Mouse (Mus musculus) adrenal gland, postnatal 10 days (tissue): ENCODE data around the gene Gm10234. TPM values are rescaled to one million over a fixed set of nuclear protein-coding genes. Genes with fewer than 3 reads are reported as not detected.

ENCODE experiments used
- DNase-seq: peaks from one replicate; pipeline ENCODE4 v3.0.0; 2021; ENCODE audit warnings: mixed read lengths
- long read RNA-seq, 2 experiments: library from polyadenylated mRNA; stranded (forward); transcript quantifications; one replicate each; pipeline ENCODE4 v2.0.0; 2021
- total RNA-seq, 2 experiments: library from RNA; stranded (reverse); gene quantifications; 2 replicates each; pipeline ENCODE4 v1.2.3; 2021

Gene Gm10234
- total RNA-seq = not detected
- long read RNA-seq, experiment 1 = 0 reads
- long read RNA-seq, experiment 2 = 0 reads

DNA sequence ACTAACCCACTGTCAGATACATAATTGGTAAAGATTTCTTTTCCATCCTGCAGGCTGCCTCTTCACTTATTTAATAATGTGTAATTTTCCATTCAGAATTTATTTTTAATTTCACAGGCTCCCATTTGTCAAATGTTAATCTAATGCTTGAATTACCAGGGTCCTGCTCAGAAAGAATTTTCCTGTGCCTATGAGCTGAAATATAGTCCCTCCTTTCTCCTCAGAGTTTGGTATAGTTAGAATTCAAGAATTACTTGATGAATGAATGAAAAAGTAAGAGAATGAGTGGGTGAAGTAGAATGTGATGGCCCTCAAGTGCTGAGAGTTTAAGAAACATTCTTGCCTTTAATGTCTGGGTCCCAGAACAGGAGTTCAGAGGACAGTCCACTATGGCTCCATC, at the start of gene Gm10234:
TSS of gene Gm10234 (plus strand) at position 301 of the 400 bp plus-strand sequence.
- DNase-seq = no peak

DNA sequence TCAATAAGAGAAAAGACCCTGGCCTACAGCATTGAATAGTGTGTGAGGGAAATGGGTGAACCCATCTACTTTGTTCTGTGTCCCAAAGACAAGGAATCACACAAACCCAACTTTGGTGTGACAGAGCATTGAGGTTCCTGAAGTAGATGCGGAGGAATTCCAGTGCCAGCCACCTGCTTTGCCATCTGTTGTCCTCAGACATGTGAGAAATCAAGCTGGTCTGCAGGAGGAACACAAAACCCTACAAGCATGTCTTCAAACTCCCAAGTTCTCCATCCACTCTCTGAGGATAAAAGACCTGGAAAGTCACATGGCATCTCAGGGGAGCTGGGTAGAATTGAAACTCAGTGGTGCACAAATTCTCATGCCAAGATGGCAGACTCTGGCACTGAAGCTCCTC, 44.3 kb upstream of the Gm10234 start:
- DNase-seq = no peak

- no peak for DNase-seq
Observed at GRCm38 (mm10) chr6:95296025-95296424, 25.9 kb upstream of the Gm10234 start.

DNA sequence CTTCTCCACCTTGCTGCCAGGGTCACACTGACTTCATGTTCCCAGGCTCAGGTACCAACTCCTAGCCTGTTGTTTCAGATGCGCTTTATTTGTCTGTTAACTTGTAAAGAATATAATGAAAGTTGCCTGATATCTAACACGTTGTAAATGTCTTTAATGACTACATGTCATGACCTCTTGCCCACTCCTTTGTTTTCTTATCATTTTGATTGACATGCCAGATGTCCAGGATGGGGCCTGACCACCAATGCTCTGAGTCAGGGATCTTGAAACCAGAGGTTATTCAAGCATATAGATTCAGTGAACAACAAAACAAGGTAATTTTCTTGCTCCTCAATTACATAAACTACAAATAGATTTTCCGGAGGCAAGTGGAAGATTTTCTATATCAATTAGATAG, 23.5 kb upstream of the Gm10234 start:
- DNase-seq = no peak

GRCm38 (mm10) chr6:95300658-95301057, 21.3 kb upstream of the Gm10234 start:
- peak; percentile 4 for DNase-seq

DNA sequence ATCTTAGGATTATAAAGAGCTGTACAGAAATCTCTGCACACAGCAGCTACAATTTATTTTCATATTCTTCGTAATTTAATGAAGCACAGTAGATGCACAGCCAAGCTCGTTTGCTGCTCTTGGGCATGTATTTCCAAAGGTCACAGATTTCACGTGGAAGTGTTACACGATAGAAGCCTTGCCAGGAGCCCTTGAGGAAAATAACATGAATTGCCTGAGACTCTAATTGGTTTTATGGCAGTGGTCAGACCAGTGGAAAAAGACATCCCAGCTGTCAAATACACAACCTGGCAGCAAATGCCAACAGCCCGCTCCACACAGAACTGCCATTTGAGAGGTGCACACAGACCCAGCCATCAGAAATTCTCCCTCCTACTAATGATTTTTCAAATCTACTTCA, 9.3 kb downstream of the Gm10234 start:
- DNase-seq = no peak

DNA sequence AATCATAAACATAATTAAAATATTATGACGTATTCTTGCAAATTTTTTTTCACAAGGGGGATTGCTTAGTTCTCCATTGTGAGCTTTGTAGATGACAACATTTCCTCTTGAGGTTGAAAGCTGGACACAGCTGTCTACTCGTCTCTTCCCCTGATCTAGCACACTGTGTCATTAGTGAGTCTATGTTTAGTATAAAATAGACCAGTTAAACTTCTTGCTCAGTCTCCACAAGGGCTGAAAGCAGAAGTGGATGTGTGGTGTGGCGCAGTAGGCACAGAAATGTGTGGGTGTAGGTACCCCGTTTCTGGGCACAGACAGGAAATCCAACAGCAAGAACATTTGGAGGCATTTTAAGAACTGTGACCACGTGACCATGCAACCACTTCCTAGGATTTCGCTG, 12.9 kb downstream of the Gm10234 start:
- no peak for DNase-seq

- DNase-seq = no peak
Observed at GRCm38 (mm10) chr6:95349378-95349777, 27.5 kb downstream of the Gm10234 start.

DNA sequence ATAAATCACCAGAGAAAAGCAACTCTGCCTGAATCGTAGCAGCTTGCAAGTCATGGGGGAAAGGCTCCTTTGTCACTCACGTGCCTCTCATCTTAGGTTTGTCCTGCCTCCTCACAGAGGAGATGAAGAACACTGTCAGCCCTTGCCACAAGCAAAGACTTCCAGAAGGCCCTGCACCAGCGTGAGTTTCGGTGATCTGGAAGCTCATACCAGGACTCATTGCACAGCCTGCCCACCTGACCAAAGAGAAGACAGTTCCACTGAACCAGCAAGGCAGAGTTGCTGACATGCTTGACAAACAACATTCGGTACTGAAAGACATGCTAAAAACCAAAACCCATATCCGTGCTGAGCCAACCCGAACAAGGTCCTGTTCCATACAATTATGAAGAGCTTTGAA, 31.1 kb downstream of the Gm10234 start:
- no peak for DNase-seq

GRCm38 (mm10) chr6:95353886-95354285, 32.0 kb downstream of the Gm10234 start:
- no peak for DNase-seq

- no peak for DNase-seq
Observed at GRCm38 (mm10) chr6:95360084-95360483, 38.2 kb downstream of the Gm10234 start.

DNA sequence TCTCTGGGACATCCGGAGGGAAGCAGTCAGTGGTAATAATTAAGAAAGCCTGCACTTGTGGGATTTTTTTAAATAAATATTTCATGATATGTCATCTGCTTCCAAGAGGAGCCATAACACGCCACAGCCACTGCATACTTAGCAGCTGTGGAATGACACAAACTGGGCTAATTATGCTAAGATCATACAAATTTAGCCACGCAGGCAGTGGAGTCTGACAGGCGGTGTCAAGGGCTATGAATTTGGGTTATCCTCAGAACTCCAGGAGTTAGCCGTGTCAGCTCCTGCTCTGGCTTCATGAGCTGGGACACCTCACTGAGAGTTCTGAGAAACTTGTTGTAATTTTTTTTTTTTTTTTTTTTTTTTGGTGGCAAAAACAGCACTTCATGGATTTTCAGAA, 40.8 kb downstream of the Gm10234 start:
- no peak for DNase-seq

DNA sequence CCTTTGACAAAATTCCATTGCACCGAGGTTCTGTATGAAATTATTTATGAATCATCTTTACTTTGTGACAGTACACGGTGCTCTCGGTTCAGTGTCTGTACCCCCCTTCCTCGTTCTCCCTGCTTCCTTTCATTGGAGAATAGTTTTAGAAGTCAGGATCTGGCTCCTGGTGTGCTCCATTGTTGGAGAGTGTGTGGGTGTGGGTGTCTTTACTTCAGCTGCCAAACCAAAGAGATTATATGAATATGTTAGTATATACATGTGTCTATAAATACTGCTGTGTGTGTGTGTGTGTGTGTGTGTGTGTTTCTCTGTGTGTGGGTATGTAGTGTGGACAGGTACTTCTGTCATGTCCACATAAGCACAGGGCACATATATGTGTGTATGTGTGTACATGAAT, 49.9 kb downstream of the Gm10234 start:
- DNase-seq = no peak

Other genes starting within 250 kb of the Gm10234 start
- 1 to 10 TPM; 1.8 to 2.6 TPM for gene Kbtbd8, start 204.9 kb upstream of the Gm10234 start, total RNA-seq